Mouse (Mus musculus): ENCODE measurements around the gene Milr1.

GRCm38 (mm10) chr11:106784476-106784875 lies 33.5 kb downstream of the Milr1 start:
- no peak for TF ChIP-seq CTCF (IDR thresholded peaks at IDR 0.05; ENCODE audit: extremely low read depth, insufficient read length, insufficient replicate concordance, low read depth, low read length)
- TF ChIP-seq POLR2A (IDR thresholded peaks at IDR 0.05; ENCODE audit: low read depth, low read length), result no peak

All from small intestine, adult 2 months (tissue).